Mouse (Mus musculus) C2C12 (cell line): ENCODE results near the gene Slc38a3. TPM values are rescaled to one million over a fixed set of nuclear protein-coding genes. Genes with fewer than 3 reads are reported as not detected.

ENCODE experiments used
- H3K27me3 ChIP-seq: one replicate; pipeline ENCODE4 v1.6.1; 2011; ENCODE audit not compliant: control insufficient read depth, insufficient read depth, insufficient read length
- H3K36me3 ChIP-seq: one replicate; pipeline ENCODE4 v1.6.1; 2011; ENCODE audit not compliant: control insufficient read depth, insufficient read depth
- H3K4me3 ChIP-seq: one replicate; pipeline ENCODE4 v1.5.1; 2011; ENCODE audit warnings: mild to moderate bottlenecking, control low read depth; ENCODE audit not compliant: poor library complexity, insufficient read depth, severe bottlenecking
- H3K79me2 ChIP-seq: one replicate; pipeline ENCODE4 v1.6.1; 2011; ENCODE audit not compliant: control insufficient read depth, insufficient read depth
- H3K79me3 ChIP-seq: one replicate; pipeline ENCODE4 v1.6.1; 2011; ENCODE audit warnings: low read depth, control low read depth
- H3ac ChIP-seq: one replicate; pipeline ENCODE3; 2011; ENCODE audit warnings: low read depth; ENCODE audit not compliant: control insufficient read depth, insufficient read length
- CEBPB ChIP-seq: IDR thresholded peaks from one replicate; pipeline ENCODE4 v1.6.1; 2011; ENCODE audit warnings: low read depth, mild to moderate bottlenecking, control low read depth, moderate library complexity
- CTCF ChIP-seq: IDR thresholded peaks from one replicate; pipeline ENCODE4 v1.5.1; 2011; ENCODE audit not compliant: control insufficient read depth, insufficient read depth, insufficient read length
- FOSL1 ChIP-seq: IDR thresholded peaks from one replicate; pipeline ENCODE4 v1.8.0; 2011; ENCODE audit warnings: mild to moderate bottlenecking, low read length; ENCODE audit not compliant: poor library complexity, insufficient read depth, severe bottlenecking
- MAX ChIP-seq: IDR thresholded peaks from one replicate; pipeline ENCODE4 v1.6.1; 2011; ENCODE audit warnings: mild to moderate bottlenecking, control low read depth
- MYOD1 ChIP-seq: IDR thresholded peaks from one replicate; pipeline ENCODE4 v1.6.1; 2011; ENCODE audit warnings: low read depth; ENCODE audit not compliant: control insufficient read depth, insufficient read length
- MYOG ChIP-seq: IDR thresholded peaks from one replicate; pipeline ENCODE4 v1.6.1; 2011; ENCODE audit not compliant: control insufficient read depth, insufficient read length; ENCODE audit errors: extremely low read depth
- USF1 ChIP-seq: IDR thresholded peaks from one replicate; pipeline ENCODE4 v1.6.1; 2011; ENCODE audit warnings: low read depth, mild to moderate bottlenecking, control low read depth, moderate library complexity
- polyA plus RNA-seq: library from polyadenylated mRNA; unstranded; fragments of >200 nt; fragmentation: generic; extraction: Trizol; gene quantifications from one replicate; pipeline ENCODE4 v1.2.1, GENCODE M21; 2012; ENCODE audit warnings: missing spikeins

The Slc38a3 gene
- polyA plus RNA-seq, 1 experiment, result 0.01 TPM

GRCm38 (mm10) chr9:107603251-107603650 is 66.1 kb downstream of the Slc38a3 start:
- H3K4me3 ChIP-seq, result no peak overlapping the region
- no peak for TF ChIP-seq FOSL1
- TF ChIP-seq MAX, result no peak
- no peak for TF ChIP-seq CEBPB
- no peak for TF ChIP-seq USF1
- TF ChIP-seq MYOG, result no peak
- no peak for TF ChIP-seq CTCF
- TF ChIP-seq MYOD1, result no peak
- no peak overlapping the region for H3ac ChIP-seq
- H3K27me3 ChIP-seq, result no peaks in the 10 kb centered on the region
- H3K79me3 ChIP-seq, result no peaks in the 10 kb centered on the region
- no peaks in the 10 kb centered on the region for H3K79me2 ChIP-seq
- no peaks in the 10 kb centered on the region for H3K36me3 ChIP-seq

DNA sequence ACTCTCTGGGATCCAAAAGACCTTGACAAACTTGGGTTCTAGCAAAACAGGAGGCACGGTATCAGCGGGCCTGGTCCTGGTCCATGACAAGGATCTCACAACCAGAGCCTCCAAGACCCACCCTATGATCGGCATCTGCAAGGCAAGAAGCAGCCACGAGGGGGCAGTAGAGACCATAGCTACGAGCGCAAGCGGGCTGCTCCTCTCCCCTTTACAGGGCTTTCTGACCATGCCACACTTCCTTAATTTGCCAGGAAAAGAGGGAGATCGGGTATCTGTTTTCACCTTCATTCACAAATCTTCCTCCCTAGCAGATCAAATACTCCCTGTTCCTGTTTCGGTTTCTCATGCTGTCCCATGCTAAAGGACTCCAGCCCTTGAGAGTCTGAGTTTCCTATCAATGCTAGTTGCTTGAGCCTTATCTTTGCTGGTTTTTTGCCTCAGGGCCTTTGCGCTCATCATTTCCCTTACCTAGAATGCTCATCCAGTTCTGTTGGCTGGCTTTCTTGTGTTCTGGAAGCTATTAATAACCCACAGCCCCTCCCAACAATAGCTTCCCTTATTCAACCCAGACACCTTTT is 67.2 kb downstream of the Slc38a3 start:
- no peaks in the 10 kb centered on the region for H3K27me3 ChIP-seq
- H3ac ChIP-seq, result no peak overlapping the region
- TF ChIP-seq MYOG, result no peak
- TF ChIP-seq CTCF, result peak; percentile 87
- no peaks in the 10 kb centered on the region for H3K36me3 ChIP-seq
- H3K79me3 ChIP-seq, result no peaks in the 10 kb centered on the region
- H3K79me2 ChIP-seq, result no peaks in the 10 kb centered on the region
- H3K4me3 ChIP-seq, result no peak overlapping the region

DNA sequence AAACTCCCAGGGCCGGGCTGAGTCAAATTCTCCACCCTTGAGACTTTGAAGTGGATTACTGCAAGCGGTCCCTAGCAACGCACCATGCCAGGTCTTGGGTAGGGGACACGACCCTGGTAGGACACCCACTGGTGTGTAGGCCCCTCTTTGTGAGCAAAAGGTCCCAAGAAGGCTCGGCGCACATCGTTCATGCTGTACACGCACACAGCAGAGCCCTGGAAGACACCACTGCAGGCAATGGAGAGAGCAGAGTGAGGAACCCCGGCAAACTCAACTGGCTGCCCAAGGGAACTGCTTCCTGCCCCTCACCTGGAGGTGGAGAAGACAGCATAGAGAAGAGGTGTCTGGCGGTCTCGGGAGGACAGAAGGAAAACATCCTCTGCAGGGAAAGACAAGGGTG is 68.1 kb downstream of the Slc38a3 start:
- H3ac ChIP-seq, result no peak overlapping the region
- H3K27me3 ChIP-seq, result no peaks in the 10 kb centered on the region
- TF ChIP-seq USF1 (no peak), CTCF (no peak), MYOD1 (no peak), MAX (no peak), FOSL1 (no peak), CEBPB (no peak), MYOG (no peak)
- no peak overlapping the region for H3K4me3 ChIP-seq
- H3K79me3 ChIP-seq, result no peaks in the 10 kb centered on the region
- no peaks in the 10 kb centered on the region for H3K36me3 ChIP-seq
- no peaks in the 10 kb centered on the region for H3K79me2 ChIP-seq

DNA sequence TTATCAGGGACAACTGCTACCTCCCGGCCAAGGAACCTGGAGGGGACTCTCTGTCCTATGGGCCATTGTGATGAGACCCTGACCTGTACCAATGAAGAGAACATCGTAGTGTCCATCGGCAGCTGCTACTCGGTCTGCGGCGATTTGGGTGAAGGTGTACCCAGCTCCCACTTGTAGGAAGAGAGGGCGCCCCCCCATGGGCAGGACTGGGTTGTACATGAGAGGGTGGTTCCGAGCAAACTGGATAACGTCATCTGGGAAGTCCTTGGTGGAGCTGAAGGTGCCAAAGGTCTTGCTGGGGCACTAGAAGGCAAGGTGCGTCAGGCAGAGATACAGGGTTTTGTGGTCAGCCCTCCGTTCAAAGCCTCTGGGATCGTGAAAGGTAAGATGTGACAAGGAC is 68.6 kb downstream of the Slc38a3 start:
- H3K27me3 ChIP-seq, result no peaks in the 10 kb centered on the region
- H3ac ChIP-seq, result no peak overlapping the region
- no peaks in the 10 kb centered on the region for H3K79me2 ChIP-seq
- no peak overlapping the region for H3K4me3 ChIP-seq
- no peaks in the 10 kb centered on the region for H3K79me3 ChIP-seq
- TF ChIP-seq USF1 (no peak), FOSL1 (no peak), CTCF (no peak), MAX (no peak), MYOD1 (no peak), CEBPB (no peak), MYOG (no peak)
- H3K36me3 ChIP-seq, result no peaks in the 10 kb centered on the region

Other genes starting within 250 kb of the Slc38a3 start
- 33.4 TPM for gene Tmem115, start 135.6 kb downstream of the Slc38a3 start, polyA plus RNA-seq
- gene Cyb561d2, start 127.3 kb downstream of the Slc38a3 start, polyA plus RNA-seq, result 23.7 TPM
- 12.8 TPM for gene Nprl2, start 127.3 kb downstream of the Slc38a3 start, polyA plus RNA-seq
- gene Zmynd10, start 122.2 kb downstream of the Slc38a3 start, polyA plus RNA-seq, result 0.43 TPM
- gene Rassf1, start 118.0 kb downstream of the Slc38a3 start, polyA plus RNA-seq, result 89.7 TPM
- 15.9 TPM for gene Tusc2, start 106.3 kb downstream of the Slc38a3 start, polyA plus RNA-seq
- 59.7 TPM for gene Hyal2, start 101.6 kb downstream of the Slc38a3 start, polyA plus RNA-seq
- 1.2 TPM for gene Hyal1, start 92.6 kb downstream of the Slc38a3 start, polyA plus RNA-seq
- 8.2 TPM for gene Naa80, start 90.6 kb downstream of the Slc38a3 start, polyA plus RNA-seq
- gene Hyal3, start 88.7 kb downstream of the Slc38a3 start, polyA plus RNA-seq, result 0.28 TPM
- 71.7 TPM for gene Ifrd2, start 81.9 kb downstream of the Slc38a3 start, polyA plus RNA-seq
- gene Sema3b, start 60.3 kb downstream of the Slc38a3 start, polyA plus RNA-seq, result 13.7 TPM
- gene Gnai2, start 34.2 kb downstream of the Slc38a3 start, polyA plus RNA-seq, result 449 TPM
- 0.01 TPM for gene Gnat1, start 10.2 kb upstream of the Slc38a3 start, polyA plus RNA-seq
- gene Sema3f, start 40.9 kb upstream of the Slc38a3 start, polyA plus RNA-seq, result 0.36 TPM
- gene Rbm5, start 101.5 kb upstream of the Slc38a3 start, polyA plus RNA-seq, result 29.8 TPM
- gene Rbm6, start 203.7 kb upstream of the Slc38a3 start, polyA plus RNA-seq, result 12.9 TPM
- 7.7 TPM for gene Mon1a, start 218.6 kb upstream of the Slc38a3 start, polyA plus RNA-seq
- 0.02 TPM for gene Mst1r, start 237.3 kb upstream of the Slc38a3 start, polyA plus RNA-seq